Mouse (Mus musculus) brain, embryonic 18.5 days (tissue): ENCODE results near the gene Btbd6.

Experiments
- DNase-seq: peaks from one replicate; pipeline ENCODE4 v3.0.0-alpha.2; 2012; ENCODE audit warnings: low read depth, low spot score

Btbd6 gene

DNA sequence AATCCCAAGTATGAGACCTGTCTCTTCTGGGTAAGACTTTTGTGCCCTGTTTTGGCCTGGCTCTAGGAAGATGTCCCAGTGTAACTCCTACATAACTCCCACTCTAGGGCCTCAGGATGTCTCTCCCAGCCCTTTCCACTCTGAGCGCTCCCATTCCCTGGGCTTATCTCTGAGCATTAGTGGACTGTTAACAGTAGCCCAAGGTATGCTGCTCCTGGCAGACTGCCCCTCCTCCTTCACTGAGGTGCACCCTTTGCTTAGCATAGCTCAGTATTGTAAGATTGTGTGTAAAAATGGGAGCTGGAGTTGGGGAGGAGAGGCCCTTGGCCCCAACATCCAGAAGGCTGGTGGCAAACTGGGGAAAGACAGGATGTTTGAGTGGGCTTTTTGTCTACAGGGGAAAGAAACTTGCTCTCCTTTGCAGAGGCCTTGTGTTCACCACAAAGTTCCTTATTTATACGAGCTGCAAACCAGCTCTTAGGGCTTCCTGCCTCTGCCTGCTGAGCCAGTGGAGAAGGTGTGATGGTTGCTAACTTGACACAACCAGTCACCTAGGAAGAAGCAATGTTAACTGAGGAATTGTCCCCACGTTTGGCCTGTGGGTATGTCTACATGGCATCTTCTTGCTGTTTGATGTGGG is 23.2 kb upstream of the Btbd6 start:
- DNase-seq: no peak

DNA sequence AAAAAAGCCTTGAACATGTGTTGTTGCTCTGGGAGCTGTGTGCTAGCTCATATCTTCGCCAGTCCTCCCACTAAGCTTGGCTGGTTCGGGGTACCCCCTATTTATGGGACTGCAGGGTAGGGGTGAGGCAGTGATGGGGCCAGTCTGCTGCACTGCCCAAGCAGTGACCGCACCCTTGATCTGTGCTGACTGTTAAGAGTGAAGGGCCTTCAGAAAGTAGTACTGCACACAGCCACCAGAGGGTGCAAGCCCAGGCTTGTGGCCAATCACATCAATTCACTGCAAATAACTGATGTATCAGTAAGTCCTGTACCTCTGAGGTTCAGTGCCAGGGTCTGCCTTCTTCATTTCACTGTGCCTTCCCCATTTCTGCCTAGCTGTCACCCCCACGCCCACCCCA is 20.5 kb upstream of the Btbd6 start:
- DNase-seq: no peak

DNA sequence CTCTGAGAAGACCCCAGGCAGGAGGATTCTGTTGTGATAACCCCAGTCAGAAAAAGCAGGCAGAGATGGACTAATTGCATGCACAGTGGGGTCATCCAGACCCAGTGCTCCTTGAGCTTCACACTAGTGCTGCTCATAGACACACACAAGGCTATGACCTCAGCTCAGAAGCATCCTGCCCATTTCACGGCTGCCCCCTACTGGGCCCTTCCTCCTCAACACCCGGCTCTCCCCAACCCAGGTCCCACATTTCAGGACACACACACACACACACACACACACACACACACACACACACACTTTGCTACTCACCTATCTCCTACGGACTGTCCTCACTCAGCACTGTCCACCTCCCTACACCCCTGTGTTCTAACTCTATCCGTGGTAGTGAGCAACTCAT is 18.0 kb upstream of the Btbd6 start:
- DNase-seq: no peak

DNA sequence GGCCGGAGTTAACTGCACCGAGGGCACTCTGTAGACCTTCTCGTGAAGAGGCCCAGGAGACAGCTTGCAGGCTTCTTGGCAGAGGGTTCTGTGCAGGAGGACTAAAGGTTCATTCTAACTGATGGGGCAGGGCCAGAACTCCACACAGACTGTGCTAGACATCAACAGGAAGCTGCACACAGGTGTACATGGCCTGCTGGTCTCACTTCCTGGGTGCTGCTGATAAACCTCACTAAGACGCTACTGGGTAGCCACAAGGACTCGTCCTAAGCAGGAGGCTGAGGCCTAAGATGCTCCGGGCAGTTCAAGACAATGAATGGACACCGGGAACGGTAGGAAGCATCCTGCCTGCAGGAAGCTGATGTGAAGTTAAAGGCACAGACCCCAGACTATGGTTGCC is 16.9 kb upstream of the Btbd6 start:
- no peak for DNase-seq

DNA sequence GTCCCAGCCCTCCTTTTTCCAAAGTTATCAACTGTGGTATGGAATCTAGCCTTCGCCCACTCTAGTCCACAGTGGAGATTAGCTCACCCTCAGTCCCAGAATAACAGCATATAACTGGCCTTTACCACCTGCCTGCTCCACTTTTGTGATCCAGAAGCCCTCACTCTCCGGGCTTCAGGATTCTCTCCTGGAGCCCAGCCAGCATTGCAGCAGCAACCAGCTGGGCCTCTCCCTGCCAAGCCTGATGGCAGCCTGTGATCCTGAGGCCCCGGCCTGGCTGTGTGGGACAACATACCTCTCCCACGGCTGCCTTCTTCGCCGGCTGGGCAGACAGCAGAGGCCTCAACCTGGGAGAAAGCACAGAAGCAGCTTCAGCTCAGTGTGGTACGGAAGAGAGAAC is 14.9 kb upstream of the Btbd6 start:
- no peak for DNase-seq

DNA sequence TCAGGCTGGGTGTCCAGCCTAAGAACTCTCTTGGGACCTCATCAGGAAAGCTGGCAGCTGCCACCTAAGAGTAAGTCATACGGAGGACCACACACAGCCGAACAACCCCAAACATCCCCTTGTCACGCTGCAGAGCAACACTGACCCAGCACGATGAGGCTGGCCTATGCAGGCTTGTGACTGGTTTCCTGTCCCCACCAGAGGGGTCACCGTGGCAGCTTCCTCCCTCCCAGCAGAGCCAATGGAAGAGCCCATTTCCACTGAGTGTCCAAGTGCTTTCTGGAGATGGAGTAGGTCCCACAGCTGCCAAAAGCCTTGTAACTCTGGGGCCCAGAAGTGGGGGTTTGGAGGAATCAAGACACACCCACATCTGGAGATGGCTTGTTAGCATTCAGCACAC is 14.4 kb upstream of the Btbd6 start:
- DNase-seq: no peak

DNA sequence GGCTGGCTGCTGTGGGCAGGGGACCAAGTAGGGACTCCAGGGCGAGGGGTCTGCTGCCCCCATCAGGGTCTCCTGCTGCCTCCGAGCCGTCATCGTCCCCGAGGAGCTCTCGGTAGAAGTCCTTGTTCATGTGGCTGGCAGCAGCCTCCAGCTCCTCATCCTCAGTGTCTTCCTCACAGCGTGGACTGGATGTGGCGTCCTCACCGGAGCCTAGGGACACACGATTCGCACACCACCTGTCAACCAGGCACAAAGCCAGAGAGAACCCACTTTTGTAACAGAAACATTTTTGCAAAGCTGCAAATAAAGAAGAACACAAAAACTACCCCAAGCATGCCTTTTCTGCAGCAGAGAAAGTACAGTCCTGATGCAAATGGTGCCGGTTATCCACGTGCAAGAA is 10.5 kb upstream of the Btbd6 start:
- no peak for DNase-seq

DNA sequence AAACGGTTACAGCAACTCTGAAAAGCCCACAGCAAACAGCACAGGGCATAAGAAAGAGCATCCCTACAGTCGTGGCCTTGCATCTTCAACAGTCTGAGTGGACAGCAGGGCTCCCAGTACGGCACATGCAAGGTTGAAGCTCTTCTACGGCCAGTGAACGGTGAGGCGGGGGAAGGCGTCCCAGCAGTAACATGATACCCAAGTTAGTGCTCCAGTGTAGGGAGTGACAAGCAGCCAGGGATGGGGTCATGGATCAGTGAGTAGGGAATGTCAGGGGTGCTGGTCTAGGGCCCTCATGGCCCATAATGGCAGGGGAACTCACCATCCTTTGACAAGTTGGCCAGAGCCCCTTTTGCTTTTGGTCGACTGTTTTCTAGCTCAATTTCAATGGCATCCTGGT is 7.3 kb upstream of the Btbd6 start:
- DNase-seq: no peak

DNA sequence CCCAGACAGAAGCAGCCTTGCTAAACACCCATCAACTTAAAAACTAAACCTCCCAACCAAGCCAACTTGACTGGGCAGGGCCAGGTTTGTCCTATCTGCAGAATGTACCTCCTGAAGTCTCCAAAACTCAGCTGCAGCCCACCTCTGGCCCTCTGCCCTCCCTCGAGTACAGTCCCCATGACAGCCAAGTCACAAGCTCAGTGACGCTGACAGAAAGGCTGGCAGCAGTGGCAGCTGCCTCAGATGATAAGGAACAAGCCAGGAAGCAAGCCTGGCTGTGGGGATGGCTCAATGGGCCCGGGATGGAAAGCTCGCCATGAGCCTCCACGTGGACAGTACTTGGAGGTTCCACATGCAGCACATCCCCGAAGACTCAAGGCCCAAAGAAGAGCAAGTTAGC is 6.7 kb upstream of the Btbd6 start:
- no peak for DNase-seq

DNA sequence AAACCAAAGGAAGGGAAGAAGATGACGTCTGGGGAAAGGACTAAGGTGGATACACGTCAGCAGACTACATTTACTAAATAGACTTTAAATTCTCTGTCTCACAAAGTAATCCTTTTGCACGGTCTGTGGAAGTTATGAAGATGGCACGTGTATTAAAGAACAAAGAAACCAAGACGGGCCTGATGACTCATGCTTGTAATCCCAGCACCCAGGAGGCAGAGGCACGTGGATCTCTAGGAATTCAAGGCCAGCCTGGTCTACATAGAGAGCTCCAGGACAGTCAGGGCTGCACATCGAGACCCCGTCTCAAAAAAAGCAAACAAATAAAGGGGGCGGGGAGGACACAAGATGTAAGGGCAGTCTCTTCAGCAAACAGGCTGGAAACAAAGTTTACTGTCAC is 1.5 kb upstream of the Btbd6 start:
- DNase-seq: no peak

DNA sequence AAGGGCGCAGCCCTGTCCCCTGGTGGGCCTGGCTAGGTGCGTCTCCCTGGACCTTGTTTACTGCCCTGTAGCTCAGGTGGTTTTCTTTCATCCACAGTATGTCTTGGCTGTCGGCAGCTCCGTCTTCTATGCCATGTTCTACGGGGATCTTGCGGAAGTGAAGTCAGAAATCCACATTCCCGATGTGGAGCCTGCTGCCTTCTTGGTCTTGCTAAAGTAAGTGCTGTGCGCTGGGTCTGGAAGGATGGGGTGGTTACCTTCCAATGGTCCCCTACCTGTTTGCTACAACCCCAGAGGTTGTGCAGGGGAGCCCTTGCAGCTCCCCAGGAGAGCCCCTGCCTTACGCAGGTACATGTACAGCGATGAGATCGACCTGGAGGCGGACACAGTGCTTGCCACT is 874 bp downstream of the Btbd6 start:
- DNase-seq: no peak

DNA sequence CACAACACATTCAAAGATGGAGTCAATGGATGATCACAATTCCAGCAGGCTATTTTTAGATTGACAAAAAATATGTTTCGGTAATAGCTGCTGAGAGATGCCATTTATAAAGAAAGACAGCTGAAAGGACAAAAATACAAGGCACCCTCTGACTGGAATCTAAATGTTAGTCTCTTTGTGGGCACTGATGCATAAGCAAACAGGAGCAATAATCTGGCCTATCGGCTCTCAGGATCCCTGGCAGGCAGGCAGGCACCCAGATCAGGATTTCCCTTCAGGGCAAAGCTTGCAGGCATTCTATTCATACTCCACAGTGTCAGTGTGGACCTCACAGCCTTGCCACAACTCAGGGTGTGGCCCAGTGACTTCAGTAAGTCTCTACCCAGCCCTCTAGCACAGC is 5.7 kb downstream of the Btbd6 start:
- DNase-seq: no peak

DNA sequence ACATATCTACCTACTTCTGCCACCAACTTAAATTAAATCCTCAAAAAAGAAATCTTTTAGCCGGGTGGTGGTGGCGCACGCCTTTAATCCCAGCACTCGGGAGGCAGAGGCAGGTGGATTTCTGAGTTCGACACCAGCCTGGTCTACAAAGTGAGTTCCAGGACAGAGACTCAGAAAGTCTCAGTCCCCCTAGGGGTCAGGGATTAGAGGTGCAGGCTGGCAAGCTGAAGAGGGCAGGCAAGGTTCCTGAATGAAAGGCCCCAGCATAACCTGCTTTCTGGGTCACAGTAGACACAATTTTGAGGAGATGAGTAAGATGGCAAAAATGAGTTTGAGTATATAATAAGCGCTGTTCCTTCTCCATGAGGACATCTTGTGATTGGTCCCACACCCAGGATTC is 9.1 kb downstream of the Btbd6 start:
- no peak for DNase-seq

DNA sequence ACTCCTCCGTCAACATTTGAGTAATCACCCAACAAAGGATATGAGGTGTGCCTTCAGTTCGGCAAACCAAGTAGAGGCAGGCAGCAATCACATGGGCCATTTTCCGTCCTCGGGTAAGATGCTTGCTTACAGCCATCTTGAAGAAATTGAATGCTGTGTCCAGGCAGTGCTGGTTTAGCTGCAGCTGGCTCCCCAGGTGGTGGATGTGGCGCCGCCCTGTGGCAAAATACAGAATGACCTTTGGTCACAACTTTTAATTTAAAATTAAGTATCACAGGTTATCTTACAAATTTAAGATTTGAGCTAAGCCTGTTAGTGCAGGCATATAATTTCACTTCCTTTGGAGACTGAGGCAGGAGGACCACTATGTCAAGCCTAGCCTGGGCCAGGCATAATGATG is 11.6 kb downstream of the Btbd6 start:
- DNase-seq: no peak

DNA sequence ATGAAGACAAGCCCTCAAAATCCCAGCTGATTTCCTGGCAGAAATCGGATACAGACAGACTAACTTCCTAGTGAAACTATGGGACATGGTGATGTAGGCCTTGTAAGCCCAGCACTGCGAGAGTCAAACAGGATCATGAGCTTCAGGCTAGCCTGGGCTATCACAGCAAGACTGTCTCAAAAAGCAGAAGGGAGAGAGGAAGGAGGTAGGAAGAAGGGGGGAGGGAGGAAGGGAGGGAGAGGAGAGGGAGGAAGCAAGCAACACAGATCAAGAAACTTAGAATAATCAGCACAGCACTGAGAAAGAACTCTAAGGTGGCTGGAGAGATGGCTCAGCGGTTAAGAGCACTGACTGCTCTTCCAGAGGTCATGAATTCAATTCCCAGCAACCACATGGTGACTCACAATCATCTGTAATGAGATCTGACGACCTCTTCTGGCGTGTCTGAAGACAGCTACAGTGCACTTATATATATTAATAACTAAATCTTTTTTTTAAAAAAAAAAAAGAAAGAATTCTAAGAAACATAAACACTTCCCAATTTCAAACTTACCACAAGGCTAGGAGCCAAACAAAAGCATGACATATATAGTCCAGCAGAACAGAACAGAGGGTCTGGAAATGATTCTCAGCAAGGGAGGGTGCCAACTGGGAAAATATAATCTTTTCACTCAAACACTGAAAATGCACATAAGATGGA is 14.6 kb downstream of the Btbd6 start:
- DNase-seq: no peak

DNA sequence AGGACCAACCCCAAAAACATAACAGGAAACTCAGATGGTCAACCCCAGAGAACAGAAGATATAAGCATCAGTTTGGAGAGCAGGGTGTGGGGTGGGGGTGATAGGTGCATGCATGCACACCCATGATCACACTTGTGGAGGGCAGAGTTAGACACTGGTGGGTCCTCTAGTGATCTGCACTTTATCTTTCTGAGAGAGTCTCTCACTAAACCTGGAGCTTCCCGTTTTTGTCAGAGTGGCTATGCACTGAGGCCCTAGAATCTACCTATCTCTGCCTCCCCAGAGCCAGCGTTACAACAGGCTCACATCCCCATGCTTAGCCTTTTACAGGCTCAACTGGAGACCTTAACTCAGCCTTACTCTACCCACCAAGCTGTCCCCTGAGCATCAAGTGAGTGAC is 15.2 kb downstream of the Btbd6 start:
- no peak for DNase-seq

DNA sequence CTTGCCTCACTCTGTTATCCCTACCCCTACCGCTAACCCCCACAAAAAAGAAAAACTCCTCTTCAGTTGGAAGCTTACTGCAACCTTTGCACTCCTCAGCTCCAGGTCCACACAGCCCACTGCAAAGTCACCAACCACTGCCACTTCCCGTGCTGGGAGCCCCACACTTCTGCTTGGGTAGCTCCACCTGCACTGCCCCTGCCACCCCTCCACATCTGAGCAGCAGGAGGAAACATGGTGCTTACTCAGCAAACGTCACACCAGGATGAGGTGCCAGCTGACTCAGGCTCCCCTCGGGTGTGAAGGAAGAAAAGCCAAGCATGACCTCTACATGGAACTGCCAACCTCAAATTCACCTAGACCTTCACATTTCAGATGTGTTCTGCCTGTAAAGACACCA is 17.9 kb downstream of the Btbd6 start:
- no peak for DNase-seq

DNA sequence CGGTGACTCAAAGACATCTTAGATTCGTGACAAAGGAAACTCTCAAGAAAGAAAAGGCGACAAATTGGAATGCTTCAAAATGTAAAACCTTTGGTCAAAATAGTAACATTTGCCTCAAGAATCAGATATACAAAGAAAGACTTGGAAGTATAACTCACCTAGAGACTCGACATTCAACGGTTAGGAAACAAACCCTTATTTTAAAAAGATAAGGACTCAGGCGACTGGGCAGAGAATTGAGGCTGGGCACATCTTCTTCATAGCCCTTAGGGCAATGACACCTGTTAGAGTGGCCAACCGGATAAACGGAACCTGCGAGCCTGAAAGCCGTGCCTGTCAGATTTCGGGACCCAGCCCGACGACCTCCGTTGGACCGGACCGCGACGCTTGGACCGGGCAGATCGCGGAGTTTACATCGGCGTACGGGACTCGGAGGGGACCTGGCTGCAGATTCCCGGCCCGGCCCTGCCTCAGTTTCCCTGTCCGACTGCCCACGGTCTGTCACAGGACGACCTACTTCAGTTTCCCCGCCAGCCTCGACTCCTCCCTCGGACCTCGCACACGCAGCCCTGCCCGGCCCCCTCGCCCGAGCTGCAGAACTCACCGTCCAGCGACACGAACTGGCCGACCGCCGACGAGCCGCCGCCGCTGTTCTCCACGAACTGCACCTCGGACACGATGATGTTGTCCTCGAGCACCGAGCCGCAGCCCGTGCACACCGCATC is 23.4 kb downstream of the Btbd6 start:
- DNase-seq: no peak

DNA sequence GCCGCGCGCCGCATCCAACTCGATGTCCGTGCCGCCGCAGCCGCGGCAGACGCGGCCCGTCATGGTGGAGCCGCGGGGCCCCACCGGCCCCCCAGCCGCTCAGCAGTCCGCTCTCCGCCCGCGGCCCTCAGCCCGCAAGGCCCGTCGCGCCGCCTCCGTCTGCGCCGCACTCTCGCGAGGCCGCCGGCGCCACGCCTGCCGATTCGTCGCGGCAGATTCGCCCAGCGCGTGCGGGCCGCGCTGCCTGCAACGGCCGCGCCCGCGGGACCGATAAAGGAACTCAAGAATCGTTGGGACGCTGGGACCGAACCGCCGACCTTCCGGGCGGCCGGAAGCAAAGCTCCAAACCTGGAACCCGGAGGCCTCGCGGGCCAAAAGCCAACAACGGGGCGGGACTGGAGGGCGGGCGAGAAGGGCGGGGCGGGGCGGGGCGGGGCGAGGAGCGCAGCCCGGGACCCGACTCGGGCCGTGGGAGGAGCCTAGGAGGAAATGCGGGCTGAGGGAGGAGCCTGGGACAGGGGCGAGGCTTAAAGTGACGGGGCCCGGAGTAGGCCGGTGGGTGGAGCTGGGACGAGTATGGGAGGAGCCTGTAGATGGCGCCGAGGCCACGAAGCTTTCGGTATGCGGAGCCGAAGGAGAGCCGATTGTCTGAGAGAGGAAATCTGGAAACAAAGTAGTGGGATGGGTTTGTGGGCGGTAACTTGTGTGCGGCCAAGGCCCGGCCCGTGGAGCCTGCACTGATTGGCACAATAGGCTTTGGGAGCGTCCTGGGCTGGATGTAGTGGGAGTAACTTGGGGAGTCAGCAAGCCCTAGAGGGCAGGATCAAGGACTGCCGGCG is 24.2 kb downstream of the Btbd6 start, which contains the start of gene Brf1:
TSS of gene Brf1 (minus strand) at position 411 of the 839 bp plus-strand sequence.
- DNase-seq: peak; percentile 89

DNA sequence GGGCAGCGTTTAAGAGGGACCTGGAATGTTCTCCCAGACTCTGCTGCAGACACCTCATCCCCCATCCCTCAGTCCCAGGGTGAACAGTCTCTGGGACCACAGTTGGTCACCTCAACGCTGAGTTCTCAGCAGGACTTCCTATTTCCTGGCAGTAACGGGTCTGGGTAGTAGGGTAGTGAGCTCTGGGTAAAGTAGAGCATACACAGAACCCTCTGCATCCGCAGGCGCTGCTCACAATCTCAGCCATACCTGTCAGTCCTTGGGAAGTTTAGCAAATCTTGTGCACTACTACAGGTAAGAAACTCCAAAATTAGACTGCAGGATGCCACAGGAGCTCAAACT is 24.8 kb downstream of the Btbd6 start:
- DNase-seq: no peak

DNA sequence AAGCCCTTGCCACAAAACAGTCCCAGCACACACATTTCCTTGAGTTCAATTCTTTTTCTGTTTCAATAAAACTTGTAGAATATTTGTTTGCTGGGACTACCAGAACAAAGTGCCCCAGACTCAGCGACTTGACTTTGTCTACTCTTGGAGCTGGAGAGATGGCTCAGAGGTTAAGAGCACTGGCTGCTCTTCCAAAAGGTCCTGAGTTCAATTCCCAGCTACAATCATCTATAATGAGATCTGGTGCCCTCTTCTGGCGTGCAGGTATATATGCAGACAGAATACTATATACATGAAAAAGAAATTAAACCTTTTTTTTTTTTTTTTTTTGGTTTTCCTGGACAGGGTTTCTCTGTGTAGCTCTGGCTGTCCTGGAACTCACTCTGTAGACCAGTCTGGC is 26.4 kb downstream of the Btbd6 start:
- DNase-seq: no peak

DNA sequence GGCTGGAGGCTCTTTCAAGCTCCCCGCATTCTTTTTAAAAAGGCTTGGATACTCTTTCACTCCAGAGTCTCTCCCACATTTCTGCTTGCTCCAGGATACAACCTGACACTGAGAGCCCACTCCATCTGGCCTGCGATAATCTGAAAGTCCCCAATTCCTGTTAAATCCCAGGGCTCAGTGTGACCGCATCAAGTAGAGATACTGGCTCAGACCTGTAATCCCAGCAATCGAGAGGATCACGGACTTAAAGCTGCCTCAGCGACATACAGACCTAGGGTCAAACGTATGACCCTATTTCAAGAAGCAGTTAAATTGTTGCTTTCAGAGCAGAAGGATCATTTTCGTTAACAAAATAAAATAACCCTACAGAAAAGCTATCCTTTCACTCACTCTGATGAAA is 27.7 kb downstream of the Btbd6 start:
- DNase-seq: no peak
